Mouse (Mus musculus) thymus, postnatal 14 days (tissue): ENCODE data around the gene Gm45521.
A peak's percentile ranks its signal among the peaks of the same experiment; 100 is the strongest.

ENCODE experiments used
- DNase-seq: peaks from one replicate; pipeline ENCODE4 v3.0.0; 2021

Gene Gm45521

GRCm38 (mm10) chr14:7957049-7957448, at the start of gene Gm45521:
Gene Gm45521 (plus strand): TSS chr14:7957288.
- no peak for DNase-seq

GRCm38 (mm10) chr14:7909472-7909871, 47.6 kb upstream of the Gm45521 start:
- DNase-seq: no peak

GRCm38 (mm10) chr14:7913842-7914241, 43.2 kb upstream of the Gm45521 start:
- peak; percentile 54 for DNase-seq

- DNase-seq: no peak
Measured at GRCm38 (mm10) chr14:7914461-7914860, 42.6 kb upstream of the Gm45521 start.

- no peak for DNase-seq
Measured at GRCm38 (mm10) chr14:7918150-7918991, 38.7 kb upstream of the Gm45521 start.

GRCm38 (mm10) chr14:7919309-7919708, 37.8 kb upstream of the Gm45521 start:
- no peak for DNase-seq

GRCm38 (mm10) chr14:7919921-7920320, 37.2 kb upstream of the Gm45521 start:
- DNase-seq: no peak

- no peak for DNase-seq
Measured at GRCm38 (mm10) chr14:7921459-7921858, 35.6 kb upstream of the Gm45521 start.

GRCm38 (mm10) chr14:7923635-7924034, 33.5 kb upstream of the Gm45521 start:
- DNase-seq: no peak

- no peak for DNase-seq
Measured at GRCm38 (mm10) chr14:7928362-7928761, 28.7 kb upstream of the Gm45521 start.

GRCm38 (mm10) chr14:7929029-7929428, 28.1 kb upstream of the Gm45521 start:
- no peak for DNase-seq

GRCm38 (mm10) chr14:7932151-7932550, 24.9 kb upstream of the Gm45521 start:
- no peak for DNase-seq

- no peak for DNase-seq
Measured at GRCm38 (mm10) chr14:7934166-7934565, 22.9 kb upstream of the Gm45521 start.

GRCm38 (mm10) chr14:7937052-7937630, 19.9 kb upstream of the Gm45521 start:
- peak; percentile 59 for DNase-seq

GRCm38 (mm10) chr14:7938809-7939784, 18.0 kb upstream of the Gm45521 start:
- no peak for DNase-seq

GRCm38 (mm10) chr14:7941413-7941812, 15.7 kb upstream of the Gm45521 start:
- DNase-seq: no peak

- no peak for DNase-seq
Measured at GRCm38 (mm10) chr14:7943101-7943800, 13.8 kb upstream of the Gm45521 start.

- no peak for DNase-seq
Measured at GRCm38 (mm10) chr14:7943801-7944135, 13.3 kb upstream of the Gm45521 start.

- peak; percentile 71 for DNase-seq
Measured at GRCm38 (mm10) chr14:7944349-7945039, 12.6 kb upstream of the Gm45521 start.

GRCm38 (mm10) chr14:7945261-7945660, 11.8 kb upstream of the Gm45521 start:
- no peak for DNase-seq

- no peak for DNase-seq
Measured at GRCm38 (mm10) chr14:7951234-7951633, 5.9 kb upstream of the Gm45521 start.
